Mouse (Mus musculus) gastrocnemius, adult 8-10 months (tissue): ENCODE measurements around the gene Pla2g10. TPM values are rescaled to one million over a fixed set of nuclear protein-coding genes. Genes with fewer than 3 reads are reported as not detected.

ENCODE experiments used
- total RNA-seq, 4 experiments: library from RNA; stranded (reverse); gene quantifications; 2 replicates each; pipeline ENCODE4 v1.2.4; 2022

Pla2g10 gene
- total RNA-seq, 4 experiments from 2014 or later, result not detected

Other genes starting within 250 kb of the Pla2g10 start
- gene Parn, start 62.8 kb downstream of the Pla2g10 start, total RNA-seq, result 1 to 10 TPM; 5.5 to 7.6 (median 6.3) TPM
- 10 to 100 TPM; 30.8 to 34.9 (median 34.5) TPM for gene Bfar, start 59.1 kb downstream of the Pla2g10 start, total RNA-seq
- gene 3110001I22Rik, start 59.1 kb downstream of the Pla2g10 start, total RNA-seq, result 1 to 10 TPM; 1.5 to 2.9 (median 1.9) TPM
- gene Rrn3, start 49.7 kb upstream of the Pla2g10 start, total RNA-seq, result 10 to 100 TPM; 35.0 to 39.0 (median 37.4) TPM
- 10 to 100 TPM; 39.9 to 45.9 (median 44.7) TPM for gene Ntan1, start 87.9 kb upstream of the Pla2g10 start, total RNA-seq
- gene Pdxdc1, start 172.1 kb upstream of the Pla2g10 start, total RNA-seq, result 10 to 100 TPM; 48.2 to 53.4 (median 50.5) TPM
- 1 to 10 TPM in 1 of 4 experiments, under 1 TPM in 3; 0.36 to 1.3 (median 0.97) TPM for gene Mpv17l, start 172.2 kb upstream of the Pla2g10 start, total RNA-seq